Mouse (Mus musculus): ENCODE measurements around the gene Fam49a. TPM values are rescaled to one million over a fixed set of nuclear protein-coding genes. Genes with fewer than 3 reads are reported as not detected.

Fam49a gene
- polyA plus RNA-seq, 1 experiment from 2014 or later, result 3.2 TPM

DNA sequence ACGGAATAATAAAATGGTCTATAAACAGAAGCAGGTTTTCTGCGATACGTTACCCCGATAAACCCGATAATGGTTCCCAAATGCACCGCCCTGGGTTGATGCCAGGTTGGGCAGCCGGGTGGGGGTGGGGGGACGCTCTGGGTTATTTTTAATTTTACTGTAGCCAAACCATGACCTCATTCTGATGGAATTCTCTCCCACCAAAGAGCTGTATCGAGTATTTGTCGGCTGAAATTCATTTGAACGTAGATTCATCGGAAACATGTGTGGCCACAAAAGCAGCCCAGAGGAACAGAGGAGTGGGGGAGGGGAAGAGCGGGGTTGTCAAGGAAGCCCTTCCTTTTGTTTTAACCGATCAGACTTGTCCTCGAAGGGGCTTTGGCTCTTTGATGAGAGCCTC lies 139.6 kb downstream of the Fam49a start:
- no peaks in the 10 kb centered on the region for H3K9me3 ChIP-seq (ENCODE audit: low read length)

DNA sequence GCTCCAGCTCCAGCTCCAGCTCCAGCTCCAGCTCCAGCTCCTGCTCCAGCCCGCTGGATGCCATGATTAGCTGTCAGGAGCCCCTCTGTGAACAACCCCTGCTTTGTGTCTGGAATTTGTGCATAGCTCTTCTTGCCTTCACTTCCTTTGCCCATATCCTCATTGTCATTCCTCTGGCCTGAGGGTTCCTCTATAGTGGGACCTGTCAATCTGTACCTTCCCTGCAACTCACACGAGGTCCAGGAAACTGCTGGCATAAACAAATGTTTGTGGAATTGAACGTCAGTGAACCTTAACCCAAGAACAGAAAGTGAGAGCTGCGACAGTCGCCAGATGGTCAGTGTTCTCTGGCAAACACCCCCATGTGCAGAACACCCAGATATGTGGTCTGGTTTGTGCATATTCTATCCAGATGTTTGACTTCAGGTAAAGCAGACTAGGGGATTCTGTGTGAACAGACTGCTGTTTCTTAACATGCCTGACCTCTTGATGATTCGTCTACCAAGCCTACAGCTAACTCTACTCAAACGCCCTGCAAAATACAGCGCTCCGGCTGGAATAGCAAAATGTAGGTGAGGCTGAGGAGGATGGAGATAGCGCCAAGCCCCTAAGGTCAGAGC lies 143.7 kb downstream of the Fam49a start:
- Histone ChIP-seq H3K4me1 (ENCODE audit: insufficient read depth) (no peaks in the 10 kb centered on the region), H3K9ac (replicated peaks) (no peak overlapping the region), H3K36me3 (replicated peaks; ENCODE audit: insufficient read depth, low read length) (no peaks in the 10 kb centered on the region), H3K27me3 (ENCODE audit: insufficient read depth, low read length) (no peaks in the 10 kb centered on the region), H3K9me3 (ENCODE audit: low read length) (no peaks in the 10 kb centered on the region), H3K4me3 (ENCODE audit: low read depth, low read length) (no peak overlapping the region), H3K4me2 (ENCODE audit: low read depth, low read length) (peak overlapping the region; percentile 22), H3K27ac (ENCODE audit: low read depth) (no peak overlapping the region)
- no peak for TF ChIP-seq CTCF (IDR thresholded peaks at IDR 0.05; ENCODE audit: low read depth)
- no peak for TF ChIP-seq EP300 (IDR thresholded peaks at IDR 0.05; ENCODE audit: low read depth)
- ATAC-seq, result peak; percentile 44; the same call in 1 of the 2 replicates
- 53% methylated on average over 10 of the region's 10 CpGs for WGBS (ENCODE audit: insufficient replicate concordance)
- no peak for DNase-seq

More for the DNA sequence above, 139.6 kb downstream of the Fam49a start:
- Histone ChIP-seq H3K36me3 (replicated peaks; ENCODE audit: insufficient read depth, low read length) (no peaks in the 10 kb centered on the region), H3K4me3 (ENCODE audit: low read depth, low read length) (no peak overlapping the region), H3K4me1 (ENCODE audit: insufficient read depth) (no peaks in the 10 kb centered on the region), H3K9ac (replicated peaks) (no peak overlapping the region), H3K27ac (ENCODE audit: low read depth) (no peak overlapping the region), H3K27me3 (ENCODE audit: insufficient read depth, low read length) (no peaks in the 10 kb centered on the region), H3K4me2 (ENCODE audit: low read depth, low read length) (peak overlapping the region; percentile 18; the same call in 1 of the 2 replicates)
- no peak for TF ChIP-seq EP300 (IDR thresholded peaks at IDR 0.05; ENCODE audit: low read depth)
- no peak for TF ChIP-seq CTCF (IDR thresholded peaks at IDR 0.05; ENCODE audit: low read depth)
- DNase-seq (no peak), ATAC-seq (no peak)
- WGBS (ENCODE audit: insufficient replicate concordance), result 55% methylated on average over 15 of the region's 15 CpGs

GRCm38 (mm10) chr12:12409044-12409443 lies 147.1 kb downstream of the Fam49a start:
- DNase-seq (no peak), ATAC-seq (no peak)
- H3K4me3 ChIP-seq (ENCODE audit: low read depth, low read length), result no peak overlapping the region
- H3K9ac ChIP-seq (replicated peaks), result no peak overlapping the region
- H3K9me3 ChIP-seq (ENCODE audit: low read length), result no peaks in the 10 kb centered on the region
- H3K4me2 ChIP-seq (ENCODE audit: low read depth, low read length), result no peak overlapping the region
- no peaks in the 10 kb centered on the region for H3K4me1 ChIP-seq (ENCODE audit: insufficient read depth)
- no peak for TF ChIP-seq EP300 (IDR thresholded peaks at IDR 0.05; ENCODE audit: low read depth)
- TF ChIP-seq CTCF (IDR thresholded peaks at IDR 0.05; ENCODE audit: low read depth), result no peak
- no peak overlapping the region for H3K27ac ChIP-seq (ENCODE audit: low read depth)
- H3K27me3 ChIP-seq (ENCODE audit: insufficient read depth, low read length), result no peaks in the 10 kb centered on the region
- H3K36me3 ChIP-seq (replicated peaks; ENCODE audit: insufficient read depth, low read length), result no peaks in the 10 kb centered on the region
- WGBS (ENCODE audit: insufficient replicate concordance), result 63% methylated on average over 5 of the region's 5 CpGs

DNA sequence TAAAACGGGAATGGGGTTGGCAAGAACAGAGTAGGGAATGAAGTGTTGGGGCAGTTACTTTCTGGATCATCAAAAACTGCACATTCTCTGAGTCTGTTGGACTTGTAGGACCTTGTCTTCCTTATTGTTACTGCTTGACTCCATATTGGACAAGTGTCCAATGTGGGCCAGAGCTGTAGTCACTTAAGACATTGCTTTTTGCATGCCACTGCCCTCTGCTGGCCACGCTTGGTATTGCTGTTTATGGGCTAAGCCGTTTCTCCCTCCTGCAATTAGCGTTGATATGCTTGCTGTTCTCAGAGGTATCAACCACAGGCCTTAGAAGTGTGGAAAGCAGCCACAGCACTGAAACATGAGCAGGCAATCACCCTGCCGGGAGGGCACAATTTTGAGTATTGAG lies 150.7 kb downstream of the Fam49a start:
- Histone ChIP-seq H3K27ac (ENCODE audit: low read depth) (no peak overlapping the region), H3K36me3 (replicated peaks; ENCODE audit: insufficient read depth, low read length) (no peaks in the 10 kb centered on the region), H3K9ac (replicated peaks) (no peak overlapping the region), H3K4me2 (ENCODE audit: low read depth, low read length) (no peak overlapping the region), H3K4me3 (ENCODE audit: low read depth, low read length) (no peak overlapping the region), H3K4me1 (ENCODE audit: insufficient read depth) (no peaks in the 10 kb centered on the region), H3K9me3 (ENCODE audit: low read length) (no peaks in the 10 kb centered on the region), H3K27me3 (ENCODE audit: insufficient read depth, low read length) (0 out of 2 replicates have a peak, but pooled peaks cover 2% of the 10 kb centered on the region)
- DNase-seq, result peak; percentile 85
- TF ChIP-seq EP300 (IDR thresholded peaks at IDR 0.05; ENCODE audit: low read depth) (no peak), CTCF (IDR thresholded peaks at IDR 0.05; ENCODE audit: low read depth) (peak; percentile 99)
- 34% methylated on average over 5 of the region's 5 CpGs for WGBS (ENCODE audit: insufficient replicate concordance)
- ATAC-seq, result peak; percentile 29; the same call in 1 of the 2 replicates

GRCm38 (mm10) chr12:12420423-12420822 lies 158.5 kb downstream of the Fam49a start:
- H3K9ac ChIP-seq (replicated peaks), result no peak overlapping the region
- H3K36me3 ChIP-seq (replicated peaks; ENCODE audit: insufficient read depth, low read length), result no peaks in the 10 kb centered on the region
- ATAC-seq (no peak), DNase-seq (no peak)
- TF ChIP-seq CTCF (IDR thresholded peaks at IDR 0.05; ENCODE audit: low read depth), result no peak
- TF ChIP-seq EP300 (IDR thresholded peaks at IDR 0.05; ENCODE audit: low read depth), result no peak
- 4% methylated on average over 2 of the region's 2 CpGs for WGBS (ENCODE audit: insufficient replicate concordance)
- 0 out of 2 replicates have a peak, but pooled peaks cover 2% of the 10 kb centered on the region for H3K27me3 ChIP-seq (ENCODE audit: insufficient read depth, low read length)
- no peak overlapping the region for H3K4me3 ChIP-seq (ENCODE audit: low read depth, low read length)
- H3K27ac ChIP-seq (ENCODE audit: low read depth), result no peak overlapping the region
- no peaks in the 10 kb centered on the region for H3K4me1 ChIP-seq (ENCODE audit: insufficient read depth)
- no peak overlapping the region for H3K4me2 ChIP-seq (ENCODE audit: low read depth, low read length)
- no peaks in the 10 kb centered on the region for H3K9me3 ChIP-seq (ENCODE audit: low read length)

- H3K36me3 ChIP-seq (replicated peaks; ENCODE audit: insufficient read depth, low read length), result no peaks in the 10 kb centered on the region
- no peak for TF ChIP-seq EP300 (IDR thresholded peaks at IDR 0.05; ENCODE audit: low read depth)
- TF ChIP-seq CTCF (IDR thresholded peaks at IDR 0.05; ENCODE audit: low read depth), result peak; percentile 98
- no peaks in the 10 kb centered on the region for H3K4me1 ChIP-seq (ENCODE audit: insufficient read depth)
- peak overlapping the region; percentile 69 for H3K4me2 ChIP-seq (ENCODE audit: low read depth, low read length)
- WGBS (ENCODE audit: insufficient replicate concordance), result 11% methylated on average over 25 of the region's 25 CpGs
- peak; percentile 94 for ATAC-seq
- no peaks in the 10 kb centered on the region for H3K9me3 ChIP-seq (ENCODE audit: low read length)
- H3K27ac ChIP-seq (ENCODE audit: low read depth), result no peak overlapping the region
- DNase-seq, result peak; percentile 84
- H3K4me3 ChIP-seq (ENCODE audit: low read depth, low read length), result peak overlapping the region; percentile 32
- H3K27me3 ChIP-seq (ENCODE audit: insufficient read depth, low read length), result 0 out of 2 replicates have a peak, but pooled peaks cover 2% of the 10 kb centered on the region
- H3K9ac ChIP-seq (replicated peaks), result peak overlapping the region; percentile 50; the same call in 1 of the 2 replicates
These were observed 159.1 kb downstream of the Fam49a start for GRCm38 (mm10) chr12:12420841-12421579.

Measured in liver, postnatal 0 days (tissue).